Mouse (Mus musculus) stomach, embryonic 14.5 days (tissue): ENCODE measurements around the gene Sirt7. TPM values are rescaled to one million over a fixed set of nuclear protein-coding genes. Genes with fewer than 3 reads are reported as not detected.

Source experiments
- ATAC-seq: fragments of 200-750 bp; cut with Nextera tagmentation; 2 replicates; pipeline ENCODE4 v1.8.0; 2017; ENCODE audit warnings: low read depth, moderate TSS enrichment; ENCODE audit not compliant: insufficient number of reproducible peaks, insufficient read depth, low FRiP score
- H3K27ac ChIP-seq: fragments of 300-500 bp; sonication (generic); 2 replicates; pipeline ENCODE4 v1.5.1; 2014; ENCODE audit warnings: mild to moderate bottlenecking, low read length, moderate library complexity, mixed read lengths
- H3K27me3 ChIP-seq: fragments of 300-500 bp; sonication (generic); 2 replicates; pipeline ENCODE4 v1.6.1; 2014; ENCODE audit warnings: low read length, control low read depth, mixed read lengths; ENCODE audit not compliant: control insufficient read depth, insufficient read depth
- H3K36me3 ChIP-seq: fragments of 300-500 bp; sonication (generic); 2 replicates; pipeline ENCODE4 v1.6.1; 2014; ENCODE audit warnings: mild to moderate bottlenecking, control low read depth, low read length, moderate library complexity, mixed read lengths; ENCODE audit not compliant: control insufficient read depth, insufficient read depth
- H3K4me1 ChIP-seq: fragments of 300-500 bp; sonication (generic); 2 replicates; pipeline ENCODE4 v1.6.1; 2014; ENCODE audit warnings: low read length, control low read depth, mixed read lengths; ENCODE audit not compliant: control insufficient read depth, insufficient read depth
- H3K4me2 ChIP-seq: fragments of 300-500 bp; sonication (generic); replicated peaks from 2 replicates; pipeline ENCODE4 v1.6.1; 2014; ENCODE audit warnings: low read depth, low read length, control low read depth
- H3K4me3 ChIP-seq: fragments of 300-500 bp; sonication (generic); 2 replicates; pipeline ENCODE4 v1.5.1; 2014; ENCODE audit warnings: low read depth, low read length, control low read depth
- H3K9ac ChIP-seq: fragments of 300-500 bp; sonication (generic); replicated peaks from 2 replicates; pipeline ENCODE4 v1.6.1; 2014; ENCODE audit warnings: low read depth, mild to moderate bottlenecking, control low read depth, low read length, moderate library complexity, mixed read lengths
- H3K9me3 ChIP-seq: fragments of 300-500 bp; sonication (generic); 2 replicates; pipeline ENCODE4 v1.6.1; 2016; ENCODE audit warnings: low read depth, low read length, control low read depth; ENCODE audit not compliant: control insufficient read depth
- WGBS: fragments of 180-500 bp; shearing (Covaris S2); extraction: QIAGEN DNeasy Blood & Tissue Kit; methylation state at CpG from one replicate; pipeline ENCODE4 v1.1.7; 2014; 5-methylcytosine and 5-hydroxymethylcytosine counted together
- polyA plus RNA-seq: library from polyadenylated mRNA; unstranded; fragments of >200 nt; fragmentation: Nextera tagmentation; extraction: Ambion mirVana; gene quantifications from 2 replicates; pipeline ENCODE4 v1.2.1, GENCODE M21; 2014

The Sirt7 gene
- polyA plus RNA-seq, 1 experiment from 2014 or later = 36.1 TPM

DNA sequence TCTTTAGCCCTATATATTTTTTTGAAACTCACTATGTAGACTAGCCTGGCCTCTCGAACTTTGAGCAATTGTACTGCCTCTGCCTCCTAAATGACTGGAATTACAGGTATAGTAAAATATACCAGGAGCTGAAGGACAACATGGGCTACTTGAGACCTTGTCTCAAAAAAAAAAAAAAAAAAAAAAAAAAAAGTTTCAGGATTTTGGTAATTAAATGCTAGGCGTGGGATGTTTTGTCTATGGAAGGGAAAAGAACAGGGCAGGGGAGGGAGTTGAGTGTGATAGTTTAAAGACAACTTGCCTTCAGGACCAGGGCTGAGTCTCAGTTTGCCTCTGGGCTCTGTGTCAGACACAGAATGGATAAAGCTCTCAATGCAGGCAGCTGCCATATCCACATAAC lies 50.0 kb downstream of the Sirt7 start:
- no peak overlapping the region for H3K4me3 ChIP-seq
- H3K27me3 ChIP-seq = no peaks in the 10 kb centered on the region
- no peak for ATAC-seq
- peaks cover 43% of the 10 kb centered on the region for H3K36me3 ChIP-seq
- H3K4me2 ChIP-seq = no peak overlapping the region
- no peak overlapping the region for H3K27ac ChIP-seq
- H3K9me3 ChIP-seq = no peaks in the 10 kb centered on the region
- 73% methylated on average over 2 of the region's 2 CpGs for WGBS
- H3K9ac ChIP-seq = no peak overlapping the region
- H3K4me1 ChIP-seq = peaks cover 26% of the 10 kb centered on the region

DNA sequence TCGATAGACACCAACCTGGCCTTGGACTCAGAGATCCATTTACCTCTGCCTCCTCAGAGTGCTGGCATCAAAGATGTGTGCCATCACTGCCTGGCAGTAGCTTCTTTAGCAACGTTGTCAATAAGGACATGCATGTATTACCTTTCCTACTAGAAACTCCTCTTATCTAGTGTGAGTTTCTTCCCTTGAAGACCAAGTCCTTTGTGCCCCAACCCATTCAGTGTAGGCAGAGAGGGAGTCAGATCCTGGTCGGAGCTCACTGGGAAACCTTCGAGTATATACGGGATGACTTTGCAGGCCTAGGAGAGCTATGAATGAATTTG lies 50.8 kb downstream of the Sirt7 start:
- Histone ChIP-seq H3K9me3 (no peaks in the 10 kb centered on the region), H3K4me1 (peaks cover 20% of the 10 kb centered on the region), H3K4me3 (peak overlapping the region; percentile 95), H3K4me2 (peak overlapping the region; percentile 85), H3K9ac (0 out of 2 replicates have a peak overlapping the region, but pooled peaks have one; percentile 14), H3K27me3 (no peaks in the 10 kb centered on the region), H3K27ac (no peak overlapping the region), H3K36me3 (peaks cover 40% of the 10 kb centered on the region)
- no peak for ATAC-seq
- WGBS = 45% methylated on average over 5 of the region's 5 CpGs

DNA sequence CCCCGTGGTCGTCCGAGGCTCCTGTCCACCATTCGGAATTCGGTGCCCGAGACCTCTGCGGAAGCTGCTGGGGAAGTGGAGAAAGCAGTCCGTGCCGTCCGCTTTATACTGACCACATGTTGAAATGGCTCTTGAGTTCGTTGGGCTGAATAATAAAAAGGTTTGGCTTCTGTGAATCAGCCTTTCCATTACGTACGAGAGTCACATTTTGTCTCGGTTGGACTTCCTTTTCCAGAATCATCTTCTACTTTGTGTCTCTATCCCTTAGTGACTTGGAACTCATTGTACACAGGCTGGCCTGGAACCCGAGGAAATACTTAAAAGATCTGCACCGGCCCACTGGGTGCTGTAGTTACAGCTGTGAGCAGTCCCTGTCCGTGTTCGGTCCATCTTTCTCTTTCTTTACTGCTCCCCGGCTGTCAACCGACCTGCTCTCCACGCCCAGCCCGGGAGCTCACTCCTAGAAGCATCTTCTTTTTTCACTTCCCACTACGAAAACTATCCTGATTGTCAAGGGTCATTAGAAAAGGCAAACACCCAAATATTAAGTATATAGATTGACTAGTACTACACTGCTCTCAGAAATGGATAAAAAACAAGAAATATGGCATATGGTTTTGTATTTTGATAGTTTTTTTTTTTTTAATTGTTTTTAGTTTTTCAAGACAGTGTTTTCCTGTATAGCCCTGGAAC lies 51.3 kb downstream of the Sirt7 start:
- Histone ChIP-seq H3K4me2 (peak overlapping the region; percentile 85), H3K27ac (peak overlapping the region; percentile 96), H3K9me3 (no peaks in the 10 kb centered on the region), H3K9ac (peak overlapping the region; percentile 90), H3K36me3 (peaks cover 36% of the 10 kb centered on the region), H3K27me3 (no peaks in the 10 kb centered on the region), H3K4me1 (peaks cover 16% of the 10 kb centered on the region), H3K4me3 (peak overlapping the region; percentile 95)
- under 1% methylated on average over 23 of the region's 23 CpGs for WGBS
- ATAC-seq = no peak; the same call in 1 of the 2 replicates

DNA sequence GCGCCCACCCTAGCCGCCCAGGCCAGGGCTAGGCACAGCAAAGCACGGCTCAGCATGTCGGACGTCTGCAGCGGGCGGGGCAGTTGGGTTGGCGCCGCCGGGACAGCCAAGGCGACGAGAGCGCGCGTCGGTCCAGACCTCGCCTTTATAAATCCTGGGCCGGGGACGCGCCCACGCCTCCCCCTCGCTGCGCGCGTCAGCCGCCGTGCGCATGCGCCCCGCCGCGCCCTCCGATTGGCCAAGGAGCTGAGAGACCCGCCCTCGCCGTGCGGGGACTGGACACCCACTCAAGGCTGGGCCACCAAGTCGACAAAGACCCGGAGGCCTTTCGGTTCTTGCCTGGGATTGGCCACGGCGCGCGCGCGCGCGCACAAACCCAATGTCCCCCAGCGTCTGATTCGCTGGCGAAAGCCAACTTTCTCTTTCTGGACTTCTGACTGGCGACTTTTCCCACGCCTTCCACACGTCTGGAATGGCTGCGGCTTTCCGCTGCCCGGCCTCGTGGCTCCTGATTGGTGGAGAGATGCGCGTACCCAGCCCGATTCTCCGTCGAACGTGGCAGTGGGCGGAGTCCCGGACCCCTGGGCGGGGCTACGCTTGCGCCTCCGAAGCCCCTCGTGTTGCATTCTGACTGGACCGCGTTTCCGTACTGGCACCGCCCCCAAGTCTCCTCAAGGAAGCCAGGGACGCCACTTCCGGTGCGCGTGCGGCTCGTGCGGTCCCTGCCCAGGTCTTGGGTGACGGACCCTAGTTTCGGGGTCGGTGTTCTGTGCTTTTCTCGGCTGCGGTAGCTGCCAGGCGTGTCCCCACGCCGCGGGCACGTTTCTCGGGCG lies 52.1 kb downstream of the Sirt7 start, which contains the start of gene P4hb:
P4hb (minus strand) TSS at position 502 of the 833 bp plus-strand sequence.
- peak within 1 kb of the TSS; percentile 91 for H3K4me2 ChIP-seq
- H3K27ac ChIP-seq = peak within 1 kb of the TSS; percentile 96
- H3K36me3 ChIP-seq = peaks cover 36% of the 10 kb centered on the region
- ATAC-seq = peak; percentile 97
- H3K4me1 ChIP-seq = peaks cover 16% of the 10 kb centered on the region
- peak within 1 kb of the TSS; percentile 95 for H3K4me3 ChIP-seq
- no peaks in the 10 kb centered on the region for H3K9me3 ChIP-seq
- under 1% methylated on average over 94 of the region's 94 CpGs for WGBS
- no peaks in the 10 kb centered on the region for H3K27me3 ChIP-seq
- H3K9ac ChIP-seq = peak within 1 kb of the TSS; percentile 94

GRCm38 (mm10) chr11:120572417-120572751 lies 52.7 kb downstream of the Sirt7 start:
- WGBS = under 1% methylated on average over 15 of the region's 24 CpGs
- H3K9me3 ChIP-seq = no peaks in the 10 kb centered on the region
- peaks cover 36% of the 10 kb centered on the region for H3K36me3 ChIP-seq
- H3K4me2 ChIP-seq = peak overlapping the region; percentile 91
- H3K4me1 ChIP-seq = peaks cover 16% of the 10 kb centered on the region
- no peaks in the 10 kb centered on the region for H3K27me3 ChIP-seq
- H3K27ac ChIP-seq = peak overlapping the region; percentile 84
- H3K9ac ChIP-seq = peak overlapping the region; percentile 94
- H3K4me3 ChIP-seq = peak overlapping the region; percentile 95
- peak; percentile 8; the same call in 1 of the 2 replicates for ATAC-seq

- peak overlapping the region; percentile 91 for H3K4me2 ChIP-seq
Measured at GRCm38 (mm10) chr11:120571754-120572416, 53.2 kb downstream of the Sirt7 start.

GRCm38 (mm10) chr11:120571122-120571521 lies 53.9 kb downstream of the Sirt7 start:
- peaks cover 16% of the 10 kb centered on the region for H3K4me1 ChIP-seq
- WGBS = 70% methylated on average over 3 of the region's 3 CpGs
- H3K9ac ChIP-seq = peak overlapping the region; percentile 94
- ATAC-seq = no peak
- peaks cover 48% of the 10 kb centered on the region for H3K36me3 ChIP-seq
- no peaks in the 10 kb centered on the region for H3K27me3 ChIP-seq
- no peak overlapping the region for H3K27ac ChIP-seq
- no peaks in the 10 kb centered on the region for H3K9me3 ChIP-seq
- H3K4me3 ChIP-seq = peak overlapping the region; percentile 95
- peak overlapping the region; percentile 91 for H3K4me2 ChIP-seq

More at GRCm38 (mm10) chr11:120571754-120572416, 53.2 kb downstream of the Sirt7 start:
- H3K9me3 ChIP-seq = no peaks in the 10 kb centered on the region
- H3K4me3 ChIP-seq = peak overlapping the region; percentile 95
- H3K27me3 ChIP-seq = no peaks in the 10 kb centered on the region
- peak overlapping the region; percentile 94 for H3K9ac ChIP-seq
- H3K4me1 ChIP-seq = peaks cover 16% of the 10 kb centered on the region
- WGBS = 5% methylated on average over 11 of the region's 11 CpGs
- H3K36me3 ChIP-seq = peaks cover 41% of the 10 kb centered on the region
- H3K27ac ChIP-seq = peak overlapping the region; percentile 84
- ATAC-seq = no peak
